Mouse (Mus musculus) thymus, postnatal 14 days (tissue): Measurements from ENCODE around the gene Cdh11.
"Not testable (repeated sequence)": the region's sequence is repeated elsewhere in the genome, so short reads cannot be mapped to it uniquely, and the experiment has no call there.

Experiments used
- DNase-seq: peaks from one replicate; pipeline ENCODE4 v3.0.0; 2021

Cdh11 gene

DNA sequence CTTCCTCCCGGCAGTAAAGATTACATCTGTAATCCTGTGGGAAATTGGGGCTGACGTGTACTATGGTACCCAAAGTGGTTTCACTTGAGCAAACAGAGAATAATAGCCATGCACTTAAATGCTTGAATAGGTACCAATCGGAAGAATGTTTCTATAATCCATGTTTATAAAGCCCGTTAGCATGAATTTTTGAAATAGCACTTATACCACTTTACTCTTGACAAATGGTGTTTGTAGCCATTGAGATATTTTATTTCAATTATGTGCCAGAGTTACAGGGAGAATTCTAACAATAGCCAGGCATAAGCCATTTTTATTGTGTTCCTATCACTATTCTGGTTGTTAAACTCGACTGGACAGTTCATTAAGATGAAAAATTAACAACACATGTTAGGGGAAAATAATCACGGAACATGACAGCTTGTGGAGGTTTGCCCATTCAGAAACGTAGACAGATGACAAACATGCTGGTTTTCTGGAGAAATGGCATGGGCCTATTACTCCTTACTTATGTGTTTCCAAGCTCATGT is 80.0 kb downstream of the Cdh11 start:
- DNase-seq = no peak

DNA sequence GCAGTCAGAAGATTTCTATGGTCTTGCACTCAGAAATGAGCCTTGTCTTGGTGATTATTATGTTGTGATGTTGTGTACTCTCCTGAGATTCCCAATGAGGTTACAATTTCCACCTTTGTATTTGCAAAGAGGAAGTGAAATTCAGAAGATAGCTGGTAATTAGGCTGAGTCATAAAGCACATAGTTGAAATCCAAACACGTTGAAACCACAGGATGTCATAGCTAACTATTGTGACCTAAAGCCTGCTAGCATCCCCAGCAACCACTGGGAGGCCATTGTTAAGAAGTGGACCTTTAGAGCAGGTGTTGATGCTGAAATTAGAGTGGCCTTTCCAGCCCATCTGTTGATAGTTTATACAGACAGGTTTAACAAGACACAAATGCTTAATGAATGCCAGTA is 85.2 kb downstream of the Cdh11 start:
- DNase-seq = no peak

DNA sequence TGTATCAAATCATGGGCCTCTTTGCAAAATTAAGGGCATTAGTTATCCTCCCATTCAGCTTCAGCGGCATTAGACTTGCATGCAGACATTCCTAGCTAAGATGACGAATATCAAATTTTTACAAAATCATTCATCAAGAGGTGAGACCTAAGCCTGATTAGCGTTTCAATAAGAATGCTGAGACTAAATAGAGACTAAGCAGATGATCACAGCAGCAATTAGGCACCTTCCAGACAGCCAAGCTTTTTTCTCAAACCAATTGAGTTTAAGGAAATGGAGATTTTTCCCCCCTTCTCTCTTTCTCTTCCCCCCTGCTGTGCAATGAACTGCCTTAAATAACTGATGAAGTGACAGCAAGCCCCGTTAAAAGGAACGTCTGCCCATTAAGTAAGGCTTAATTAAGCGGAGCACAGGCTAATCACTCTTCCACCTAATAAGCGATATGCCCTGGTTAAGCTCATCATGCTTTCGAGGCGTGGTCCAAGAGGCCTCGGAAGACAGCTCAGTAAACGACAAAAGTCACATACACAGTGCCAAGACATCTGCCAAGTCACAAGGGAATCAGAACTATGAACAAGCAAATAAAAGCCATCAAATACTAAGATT is 87.1 kb downstream of the Cdh11 start:
- no peak for DNase-seq

DNA sequence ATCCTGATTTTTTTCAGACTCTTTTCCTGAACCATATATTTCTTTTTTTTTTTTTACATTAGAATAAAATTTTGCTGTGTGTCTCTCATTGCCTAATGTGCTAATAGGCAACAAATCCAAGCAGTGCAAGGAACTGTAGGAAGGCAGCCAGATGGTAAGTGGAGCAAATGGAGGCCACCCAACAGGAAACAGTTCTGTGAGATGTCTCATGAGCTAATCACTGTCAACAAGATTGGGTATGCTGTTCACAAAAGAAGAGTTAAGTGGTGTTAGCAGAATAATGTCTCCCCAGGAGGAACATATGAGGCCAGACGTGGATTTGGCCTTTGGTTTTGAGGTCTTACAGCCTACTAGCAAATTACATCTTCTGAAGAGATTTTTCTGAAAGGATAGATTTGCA is 92.0 kb downstream of the Cdh11 start:
- DNase-seq = no peak

DNA sequence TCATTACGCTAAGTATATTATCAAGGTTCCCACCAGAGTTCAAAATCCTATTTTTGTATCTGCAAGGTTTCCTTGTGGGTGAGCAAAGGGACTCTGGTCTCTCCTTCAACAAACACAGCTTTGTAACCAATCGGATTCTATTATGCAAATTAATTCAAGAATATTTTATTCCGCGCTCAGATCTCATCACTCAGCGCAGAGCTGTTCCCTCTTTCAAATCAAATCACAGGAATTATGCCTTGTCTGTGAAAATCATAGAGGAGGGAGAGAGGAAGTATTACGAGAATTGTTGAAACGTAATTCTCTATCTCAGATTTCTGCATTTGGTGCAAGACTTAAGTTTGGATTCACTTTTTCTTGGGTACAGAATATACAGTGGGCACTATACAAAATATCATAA is 100.0 kb downstream of the Cdh11 start:
- not testable (repeated sequence) for DNase-seq

DNA sequence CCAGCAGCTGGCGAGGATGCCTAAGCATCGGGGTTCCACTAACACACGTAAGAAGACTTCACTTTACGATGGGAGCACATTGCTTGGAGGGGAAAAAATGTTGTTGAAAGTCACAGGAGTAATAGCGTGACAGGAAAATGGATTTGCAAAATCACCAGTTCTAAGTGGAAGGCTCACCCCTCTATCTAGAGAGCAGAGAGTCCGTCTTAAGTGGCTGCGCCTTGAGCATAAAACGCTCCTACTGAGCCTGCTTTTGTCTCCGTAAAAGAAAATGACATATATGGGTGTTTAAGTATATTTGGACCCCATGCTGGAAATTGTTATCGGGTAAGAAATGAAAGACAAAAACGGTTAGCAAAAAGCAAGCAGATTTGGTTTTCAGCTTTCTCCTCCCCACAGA is 100.4 kb downstream of the Cdh11 start:
- no peak for DNase-seq

DNA sequence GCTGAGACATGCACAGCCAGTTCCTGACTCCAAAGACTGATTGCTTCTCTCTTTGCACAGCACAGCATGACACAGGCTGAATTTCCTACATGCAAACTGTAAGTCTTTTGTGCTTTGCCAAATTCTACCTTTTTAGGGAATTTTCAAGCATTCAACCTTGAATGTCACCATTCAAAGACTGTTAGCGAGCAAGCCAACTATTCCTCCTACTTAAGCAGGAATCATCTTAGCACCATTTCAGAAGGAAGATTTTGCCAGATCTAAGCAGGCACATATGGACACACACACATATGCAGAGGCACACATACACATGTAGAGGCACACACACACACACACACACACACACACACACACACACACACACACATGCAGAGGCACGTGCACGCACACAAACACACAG is 108.3 kb downstream of the Cdh11 start:
- no peak for DNase-seq

DNA sequence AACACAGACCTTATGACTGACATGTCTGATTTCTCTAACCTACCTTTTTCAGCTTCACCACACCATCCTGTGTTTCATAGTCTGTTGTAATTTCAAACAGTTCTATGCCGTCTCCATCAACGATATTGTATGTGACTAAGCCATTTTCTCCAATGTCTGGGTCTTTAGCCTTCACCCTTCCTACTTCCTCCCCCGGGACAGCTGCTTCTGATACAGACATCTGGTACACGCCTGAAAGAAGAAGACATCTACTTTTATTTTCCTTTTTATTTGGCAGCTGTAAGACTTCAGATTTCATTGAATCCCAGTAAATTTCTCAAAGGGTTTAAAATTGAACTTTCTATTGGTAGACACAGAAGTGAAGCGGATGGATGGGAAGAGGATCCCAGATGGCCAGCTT is 120.9 kb downstream of the Cdh11 start:
- not testable (repeated sequence) for DNase-seq

DNA sequence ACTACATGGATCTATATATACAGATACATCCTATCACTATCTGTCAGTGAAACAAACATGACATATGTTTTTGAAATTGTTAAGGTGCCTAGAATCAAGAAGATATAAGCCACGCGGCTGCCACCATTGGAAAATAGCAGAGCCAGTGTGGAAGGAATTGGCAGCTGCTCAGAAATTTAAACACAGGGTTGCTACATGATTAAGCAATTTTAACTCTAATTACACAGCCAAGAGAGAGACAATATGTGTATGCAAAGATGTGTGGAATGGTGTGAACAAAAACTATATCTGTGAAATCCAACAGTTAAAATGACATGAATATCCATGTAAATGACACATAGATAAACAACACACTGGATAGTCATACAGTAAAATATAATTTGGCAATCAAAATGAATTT is 128.9 kb downstream of the Cdh11 start:
- DNase-seq = no peak

DNA sequence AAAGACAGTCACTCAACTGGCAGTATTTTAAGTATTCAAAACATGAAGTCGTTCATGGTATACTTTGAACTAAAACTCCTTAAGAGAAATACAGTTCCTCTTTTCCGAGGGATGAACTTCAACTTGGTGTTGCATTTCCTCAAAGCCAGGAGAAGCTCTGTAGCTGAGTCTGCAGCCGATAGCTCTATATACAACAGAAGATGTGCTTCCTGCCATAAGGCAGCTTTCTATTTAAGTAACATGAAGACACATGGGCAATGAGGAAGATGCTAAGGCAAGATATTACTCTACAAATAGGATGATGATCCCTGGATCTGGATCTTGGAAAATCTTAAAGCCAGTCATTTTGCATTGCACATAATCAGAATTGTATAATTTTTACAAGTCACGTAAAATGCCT is 133.5 kb downstream of the Cdh11 start:
- no peak for DNase-seq

DNA sequence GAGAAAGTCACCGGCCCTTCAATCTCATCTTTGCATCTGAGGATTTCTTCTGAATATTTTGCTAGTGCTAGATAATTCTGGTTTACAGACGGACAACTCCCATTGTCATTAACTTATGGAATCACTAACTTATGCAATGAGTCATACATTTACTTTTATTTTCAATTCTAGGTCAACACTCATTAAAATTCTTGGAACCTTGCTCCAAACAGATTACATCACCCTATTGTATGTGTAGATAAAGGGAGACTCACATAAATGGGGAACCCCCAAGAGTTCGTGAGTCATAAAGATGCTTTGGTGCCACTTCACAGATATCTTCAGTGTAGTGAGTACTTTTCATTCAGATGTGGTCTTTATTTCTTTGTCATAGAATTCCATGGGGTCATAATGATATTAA is 158.3 kb downstream of the Cdh11 start:
- DNase-seq = no peak

DNA sequence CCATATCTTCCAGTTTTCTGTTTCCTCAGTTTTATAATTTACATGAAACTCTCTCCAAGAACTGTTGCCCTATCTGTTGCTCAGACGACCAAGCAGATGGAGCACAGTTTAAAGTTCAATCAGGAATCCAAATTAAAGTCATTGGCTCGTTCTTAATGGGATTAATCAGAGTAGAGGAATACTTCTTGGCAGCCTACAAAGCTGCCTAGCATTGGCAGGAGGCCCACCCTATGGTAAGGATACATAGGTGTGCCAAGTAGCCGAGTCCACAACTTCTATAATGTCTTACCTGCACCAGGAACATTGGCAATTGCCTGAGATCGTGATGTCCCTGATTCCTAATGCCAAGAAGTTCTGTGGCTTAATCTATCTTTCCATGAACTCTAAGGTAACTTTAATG is 173.3 kb downstream of the Cdh11 start:
- DNase-seq = no peak

DNA sequence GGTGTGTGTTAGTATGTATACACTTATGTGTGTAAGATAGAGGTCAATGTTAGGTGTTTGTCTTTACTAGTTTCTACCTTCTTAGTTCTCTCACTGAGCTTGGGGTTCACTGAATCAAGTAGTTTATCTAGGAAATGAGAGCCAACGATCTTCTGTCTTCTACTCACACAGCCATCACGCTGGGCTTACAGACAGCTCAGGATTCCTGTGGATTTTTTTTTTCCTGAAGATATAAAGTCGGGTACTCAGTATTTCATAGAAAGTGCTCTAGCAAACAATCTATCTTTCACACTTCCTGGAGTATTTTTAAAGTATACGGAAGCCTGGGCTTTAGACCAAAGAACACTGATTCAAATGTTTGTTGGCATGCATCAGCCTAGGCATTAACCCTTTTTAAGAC is 184.1 kb downstream of the Cdh11 start:
- no peak for DNase-seq

DNA sequence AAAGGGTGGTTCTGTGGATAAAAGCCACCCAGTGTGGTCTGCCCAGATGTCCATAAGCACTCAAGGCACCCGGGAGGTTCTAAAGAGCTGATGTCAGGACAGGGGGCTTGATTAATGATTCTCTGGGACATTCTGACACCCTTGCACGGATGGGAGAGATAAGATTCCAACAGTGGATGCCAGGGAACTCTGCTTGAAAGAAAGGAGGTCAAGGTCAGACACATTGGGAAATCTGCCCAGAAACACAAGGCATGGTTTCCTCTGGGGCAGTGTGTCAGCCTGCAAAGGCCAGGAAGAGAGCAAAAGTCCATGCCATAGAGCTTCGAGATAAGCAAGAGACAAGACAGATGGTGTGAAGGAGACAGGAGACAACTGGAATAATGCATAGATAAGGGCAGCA is 188.9 kb downstream of the Cdh11 start:
- no peak for DNase-seq

DNA sequence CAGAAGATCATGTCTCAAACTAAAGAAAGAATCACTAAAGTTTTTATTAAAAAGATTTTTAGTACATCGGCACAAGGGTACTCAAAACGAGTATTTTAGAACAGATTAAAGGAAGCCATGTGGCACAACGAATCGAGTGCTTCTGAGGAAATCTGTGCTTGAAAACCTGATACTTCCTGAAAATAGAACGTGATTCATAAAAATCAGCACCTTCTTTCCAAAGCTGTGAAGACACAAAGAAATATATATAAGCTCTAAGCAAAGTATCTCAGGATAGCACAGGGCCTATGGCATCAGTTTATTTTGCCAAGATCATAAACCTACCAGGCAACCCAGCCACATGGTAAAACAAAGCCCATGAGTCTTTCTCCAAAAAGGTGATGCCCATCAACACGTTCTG is 191.5 kb downstream of the Cdh11 start:
- DNase-seq = no peak
